25 mouse cellular contexts compared by ENCODE assay signal in genomic region chr17:15695566-15695965, GRCm38 (mm10).
"Had no signal": no experiment of that assay in that cellular context is flagged by ENCODE, and none has a peak within 500 bp of the region (broad histone marks: within the 10 kb centered on the region; RNA-seq: fewer than 3 reads in every experiment).

No protein-coding gene starts in this region.

- ATAC-seq: hindbrain, postnatal 0 days; intestine, embryonic 16.5 days had no signal

- H3K27me3 ChIP-seq: heart, embryonic 12.5 days; hindbrain, embryonic 12.5 days; hindbrain, embryonic 15.5 days; kidney, embryonic 15.5 days; limb, embryonic 12.5 days; liver, embryonic 13.5 days had no signal

- H3K27ac ChIP-seq: heart, adult 2 months; hindbrain, embryonic 10.5 days; hindbrain, embryonic 12.5 days; hindbrain, embryonic 15.5 days; hindbrain, postnatal 0 days; kidney, embryonic 15.5 days; kidney, postnatal 0 days; layer of hippocampus, adult 2 months; left cerebral cortex, adult 2 months; limb, embryonic 10.5 days; limb, embryonic 12.5 days; liver, embryonic 13.5 days had no signal

- DNase-seq: gastrocnemius, postnatal 14 days; gastrocnemius, postnatal 36 days; heart, adult 2 months; heart, postnatal 10 days; heart, postnatal 4 days; kidney, adult 11 months; kidney, adult 2 months; kidney, adult 9 months; kidney, postnatal 25 days; kidney, postnatal 4 days; liver; liver, embryonic 13.5 days had no signal

- H3K9me3 ChIP-seq: heart, embryonic 12.5 days; hindbrain, embryonic 10.5 days; hindbrain, embryonic 12.5 days; hindbrain, embryonic 15.5 days; kidney, embryonic 15.5 days; limb, embryonic 10.5 days; limb, embryonic 12.5 days; liver, embryonic 13.5 days had no signal

- H3K4me2 ChIP-seq: heart, embryonic 12.5 days; hindbrain, embryonic 12.5 days; hindbrain, embryonic 15.5 days; kidney, embryonic 15.5 days; limb, embryonic 12.5 days; liver, embryonic 11.5 days; liver, embryonic 13.5 days had no signal

- H3K36me3 ChIP-seq: heart, embryonic 12.5 days; hindbrain, embryonic 10.5 days; hindbrain, embryonic 12.5 days; hindbrain, embryonic 15.5 days; kidney, embryonic 15.5 days; limb, embryonic 10.5 days; limb, embryonic 12.5 days; liver, embryonic 13.5 days had no signal

- H3K4me3 ChIP-seq: heart, adult 2 months; heart, embryonic 12.5 days; hindbrain, embryonic 10.5 days; hindbrain, embryonic 12.5 days; hindbrain, embryonic 15.5 days; kidney, embryonic 15.5 days; layer of hippocampus, adult 2 months; left cerebral cortex, adult 2 months; limb, embryonic 10.5 days; limb, embryonic 12.5 days; liver, embryonic 13.5 days had no signal

- H3K4me1 ChIP-seq: heart, embryonic 12.5 days; hindbrain, embryonic 10.5 days; hindbrain, embryonic 12.5 days; hindbrain, embryonic 15.5 days; kidney, embryonic 15.5 days; limb, embryonic 10.5 days; limb, embryonic 12.5 days; liver, embryonic 13.5 days had no signal

- H3K9ac ChIP-seq: heart, embryonic 12.5 days; hindbrain, embryonic 12.5 days; hindbrain, embryonic 15.5 days; kidney, embryonic 15.5 days; limb, embryonic 12.5 days; liver, embryonic 13.5 days had no signal
